Mouse (Mus musculus) kidney, adult 11 months (tissue): Measurements from ENCODE around the gene Il11ra1.
"Not testable (repeated sequence)": the region's sequence is repeated elsewhere in the genome, so short reads cannot be mapped to it uniquely, and the experiment has no call there.

Experiments
- DNase-seq: peaks from one replicate; pipeline ENCODE4 v3.0.0; 2022

Il11ra1 gene

GRCm38 (mm10) chr4:41681947-41682346 lies 17.8 kb upstream of the Il11ra1 start:
- DNase-seq: no peak

- DNase-seq: no peak
Measured at GRCm38 (mm10) chr4:41682789-41683188, 17.0 kb upstream of the Il11ra1 start.

- DNase-seq: not testable (repeated sequence)
Measured at GRCm38 (mm10) chr4:41683303-41683702, 16.5 kb upstream of the Il11ra1 start.

GRCm38 (mm10) chr4:41684131-41684930 lies 15.5 kb upstream of the Il11ra1 start:
- not testable (repeated sequence) for DNase-seq

GRCm38 (mm10) chr4:41684931-41685453 lies 14.8 kb upstream of the Il11ra1 start:
- DNase-seq: not testable (repeated sequence)

GRCm38 (mm10) chr4:41685882-41686492 lies 13.8 kb upstream of the Il11ra1 start:
- not testable (repeated sequence) for DNase-seq

GRCm38 (mm10) chr4:41688562-41688961 lies 11.2 kb upstream of the Il11ra1 start:
- DNase-seq: not testable (repeated sequence)

GRCm38 (mm10) chr4:41690014-41690413 lies 9.8 kb upstream of the Il11ra1 start:
- not testable (repeated sequence) for DNase-seq

- DNase-seq: not testable (repeated sequence)
Measured at GRCm38 (mm10) chr4:41693511-41693910, 6.3 kb upstream of the Il11ra1 start.

GRCm38 (mm10) chr4:41695800-41696199 lies 4.0 kb upstream of the Il11ra1 start:
- DNase-seq: not testable (repeated sequence)

- DNase-seq: not testable (repeated sequence)
Measured at GRCm38 (mm10) chr4:41696452-41696851, 3.3 kb upstream of the Il11ra1 start.

GRCm38 (mm10) chr4:41696930-41697841 lies 2.6 kb upstream of the Il11ra1 start, which contains the start of gene Cntfr:
Cntfr (minus strand) TSS chr4:41697089.
- peak; percentile 62 for DNase-seq

- DNase-seq: peak; percentile 33
Measured at GRCm38 (mm10) chr4:41698421-41699016, 1.3 kb upstream of the Il11ra1 start.

- not testable (repeated sequence) for DNase-seq
Measured at GRCm38 (mm10) chr4:41700224-41700623, 435 bp downstream of the Il11ra1 start.

GRCm38 (mm10) chr4:41702226-41702625 lies 2.4 kb downstream of the Il11ra1 start:
- not testable (repeated sequence) for DNase-seq

GRCm38 (mm10) chr4:41704651-41705050 lies 4.9 kb downstream of the Il11ra1 start:
- no peak for DNase-seq

GRCm38 (mm10) chr4:41705922-41706754 lies 6.3 kb downstream of the Il11ra1 start:
- DNase-seq: no peak

- DNase-seq: peak; percentile 86
Measured at GRCm38 (mm10) chr4:41707011-41707535, 7.3 kb downstream of the Il11ra1 start.

- peak; percentile 43 for DNase-seq
Measured at GRCm38 (mm10) chr4:41708192-41708745, 8.5 kb downstream of the Il11ra1 start.

- no peak for DNase-seq
Measured at GRCm38 (mm10) chr4:41710229-41710628, 10.4 kb downstream of the Il11ra1 start.
